Mouse (Mus musculus) intestine, embryonic 14.5 days (tissue): ENCODE measurements around the gene Gins2. TPM values are rescaled to one million over a fixed set of nuclear protein-coding genes. Genes with fewer than 3 reads are reported as not detected.
A peak's percentile ranks its signal among the peaks of the same experiment; 100 is the strongest.

Source experiments
- ATAC-seq: fragments of 200-750 bp; cut with Nextera tagmentation; replicated peaks from 2 replicates; pipeline ENCODE4 v1.8.0; 2017; ENCODE audit warnings: low read depth, moderate number of reproducible peaks, moderate TSS enrichment, moderate library complexity; ENCODE audit not compliant: low FRiP score, low TSS enrichment
- DNase-seq: peaks from one replicate; pipeline ENCODE4 v3.0.0-alpha.2; 2018; ENCODE audit warnings: low spot score
- H3K27ac ChIP-seq: fragments of 300-500 bp; sonication (generic); 2 replicates; pipeline ENCODE4 v1.5.1; 2014; ENCODE audit warnings: low read depth, mild to moderate bottlenecking, control low read depth
- H3K27me3 ChIP-seq: fragments of 300-500 bp; sonication (generic); replicated peaks from 2 replicates; pipeline ENCODE4 v1.6.1; 2014; ENCODE audit warnings: low read length, control low read depth; ENCODE audit not compliant: control insufficient read depth, insufficient read depth
- H3K36me3 ChIP-seq: fragments of 300-500 bp; sonication (generic); 2 replicates; pipeline ENCODE4 v1.6.1; 2014; ENCODE audit warnings: low read length, control low read depth; ENCODE audit not compliant: control insufficient read depth, insufficient read depth
- H3K4me1 ChIP-seq: fragments of 300-500 bp; sonication (generic); replicated peaks from 2 replicates; pipeline ENCODE4 v1.6.1; 2014; ENCODE audit warnings: low read length, control low read depth, mixed read lengths; ENCODE audit not compliant: control insufficient read depth, insufficient read depth
- H3K4me2 ChIP-seq: fragments of 300-500 bp; sonication (generic); 2 replicates; pipeline ENCODE4 v1.6.1; 2014; ENCODE audit warnings: low read length
- H3K4me3 ChIP-seq: fragments of 300-500 bp; sonication (generic); 2 replicates; pipeline ENCODE4 v1.5.1; 2014; ENCODE audit warnings: low read depth, low read length, control low read depth, mixed read lengths
- H3K9ac ChIP-seq: fragments of 300-500 bp; sonication (generic); 2 replicates; pipeline ENCODE4 v1.6.1; 2014; ENCODE audit warnings: mild to moderate bottlenecking, low read length
- H3K9me3 ChIP-seq: fragments of 300-500 bp; sonication (generic); 2 replicates; pipeline ENCODE4 v1.6.1; 2016; ENCODE audit warnings: low read length, control low read depth; ENCODE audit not compliant: control insufficient read depth
- WGBS: fragments of 180-500 bp; shearing (Covaris S2); extraction: QIAGEN DNeasy Blood & Tissue Kit; methylation state at CpG from one replicate; pipeline ENCODE4 v1.1.7; 2014; 5-methylcytosine and 5-hydroxymethylcytosine counted together
- polyA plus RNA-seq: library from polyadenylated mRNA; unstranded; fragments of >200 nt; fragmentation: Nextera tagmentation; extraction: Ambion mirVana; gene quantifications from 2 replicates; pipeline ENCODE4 v1.2.1, GENCODE M21; 2014

The Gins2 gene
- polyA plus RNA-seq, 1 experiment from 2014 or later: 121 TPM

DNA sequence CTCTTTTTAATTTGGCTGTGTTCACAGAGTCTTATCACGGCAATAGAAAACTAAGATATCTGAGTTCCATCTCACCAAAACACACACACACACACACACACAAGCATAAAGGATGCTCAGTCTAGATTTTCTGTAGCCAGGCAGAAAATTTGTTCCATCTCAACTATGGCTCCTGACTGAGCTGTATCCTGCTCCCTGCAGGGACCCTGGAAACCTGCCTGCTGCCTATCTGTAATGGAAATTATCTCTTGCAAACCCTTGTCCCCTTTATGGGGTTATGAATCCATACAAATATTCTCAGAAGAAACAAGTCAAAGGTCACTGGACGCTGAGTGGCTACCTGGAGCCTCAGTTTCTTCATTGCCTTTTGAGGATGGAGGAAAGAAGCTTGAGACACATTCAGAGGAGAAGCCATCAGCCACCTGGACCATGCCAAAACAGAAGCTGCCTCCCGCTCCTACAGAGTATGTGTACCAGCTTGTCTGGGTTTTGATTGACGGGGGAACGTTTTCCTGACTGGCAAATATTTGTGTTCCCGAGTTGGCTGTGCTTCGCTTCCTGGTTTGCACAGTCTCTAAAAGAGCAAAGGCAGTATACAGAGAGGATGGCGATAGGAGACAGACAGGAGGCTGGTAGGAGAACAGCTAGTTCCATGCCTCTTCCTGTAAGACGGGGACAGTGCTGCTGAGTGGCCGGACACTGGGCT lies 2.6 kb upstream of the Gins2 start:
- Histone ChIP-seq H3K9ac (no peak overlapping the region), H3K27ac (no peak overlapping the region), H3K4me2 (no peak overlapping the region), H3K4me3 (no peak overlapping the region), H3K27me3 (no peaks in the 10 kb centered on the region), H3K9me3 (no peaks in the 10 kb centered on the region), H3K4me1 (peaks cover 9% of the 10 kb centered on the region), H3K36me3 (peaks cover 6% of the 10 kb centered on the region; the same call in 1 of the 2 replicates)
- no peak for ATAC-seq
- WGBS: 57% methylated on average over 10 of the region's 10 CpGs
- DNase-seq: no peak

DNA sequence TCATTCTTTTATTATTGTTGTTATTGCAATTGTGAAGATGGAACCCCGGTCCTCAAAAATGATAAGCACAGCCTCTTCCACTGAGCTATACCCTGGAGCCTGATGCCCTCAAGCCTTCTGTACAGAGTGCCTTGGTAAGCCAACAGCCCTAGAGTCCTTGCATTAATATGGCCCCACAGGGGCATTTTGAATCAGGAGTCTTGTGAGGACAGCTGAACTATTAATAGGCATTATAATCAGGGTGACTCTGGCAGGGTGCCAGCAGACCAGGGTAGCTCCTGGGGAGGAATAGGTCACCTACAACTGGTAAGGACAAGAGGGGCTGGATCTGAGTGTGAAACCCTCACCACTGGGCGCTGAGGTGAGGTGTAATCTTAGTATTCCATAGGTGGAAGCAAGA lies 817 bp upstream of the Gins2 start:
- H3K4me3 ChIP-seq: peak overlapping the region; percentile 47
- peaks cover 9% of the 10 kb centered on the region for H3K4me1 ChIP-seq
- ATAC-seq (no peak), DNase-seq (no peak)
- H3K36me3 ChIP-seq: peaks cover 22% of the 10 kb centered on the region
- 54% methylated on average over 2 of the region's 2 CpGs for WGBS
- H3K9me3 ChIP-seq: no peaks in the 10 kb centered on the region
- peak overlapping the region; percentile 48; the same call in 1 of the 2 replicates for H3K27ac ChIP-seq
- peak overlapping the region; percentile 67 for H3K4me2 ChIP-seq
- no peaks in the 10 kb centered on the region for H3K27me3 ChIP-seq
- peak overlapping the region; percentile 47 for H3K9ac ChIP-seq

DNA sequence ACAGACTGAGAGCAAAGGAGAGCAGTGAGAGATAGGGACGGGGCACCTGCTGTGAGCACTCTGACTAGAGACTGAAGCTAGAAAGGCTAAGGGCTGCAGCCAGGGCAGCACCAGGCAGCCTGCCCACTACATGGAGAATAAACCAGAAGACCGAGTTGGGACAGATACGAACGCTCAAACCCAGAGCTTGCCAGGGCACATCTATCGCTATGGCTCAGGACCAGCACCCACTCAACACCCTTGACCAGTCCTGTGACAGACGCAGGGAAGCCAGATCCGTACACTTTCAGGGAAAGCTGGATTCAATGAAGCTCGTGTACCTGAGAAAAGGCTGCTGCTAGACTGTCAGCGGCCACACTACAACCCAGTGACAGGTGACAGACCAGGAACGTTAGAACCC lies 3.6 kb downstream of the Gins2 start:
- peaks cover 51% of the 10 kb centered on the region for H3K36me3 ChIP-seq
- no peak overlapping the region for H3K4me2 ChIP-seq
- no peak overlapping the region for H3K9ac ChIP-seq

DNA sequence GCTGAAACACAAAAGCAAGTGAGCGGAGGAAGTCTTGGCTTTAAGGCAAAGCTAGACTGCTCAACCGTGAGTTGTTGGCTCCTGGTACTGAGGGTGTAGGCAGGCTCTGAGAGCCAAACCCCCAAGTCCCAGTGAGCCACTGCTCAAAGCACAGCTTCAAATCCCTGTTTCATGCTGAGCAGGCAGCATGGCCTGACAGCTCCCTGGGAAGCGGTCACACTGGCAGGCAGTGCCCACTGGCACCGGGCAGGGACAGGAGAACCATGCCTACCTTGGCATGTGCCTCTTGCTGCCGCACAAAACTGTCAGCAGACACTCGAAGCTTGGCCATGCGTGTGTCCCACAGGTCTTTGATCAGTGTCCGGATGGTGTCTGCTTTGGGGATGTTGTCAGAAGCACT lies 7.3 kb downstream of the Gins2 start:
- Histone ChIP-seq H3K9ac (no peak overlapping the region), H3K27me3 (no peaks in the 10 kb centered on the region), H3K27ac (no peak overlapping the region), H3K4me1 (no peaks in the 10 kb centered on the region), H3K4me2 (no peak overlapping the region), H3K4me3 (no peak overlapping the region), H3K9me3 (no peaks in the 10 kb centered on the region), H3K36me3 (peaks cover 81% of the 10 kb centered on the region)
- no peak for ATAC-seq
- DNase-seq: no peak
- 94% methylated on average over 8 of the region's 8 CpGs for WGBS

More for the DNA sequence above, 3.6 kb downstream of the Gins2 start:
- DNase-seq: no peak
- no peak overlapping the region for H3K27ac ChIP-seq
- no peak for ATAC-seq
- 88% methylated on average over 10 of the region's 10 CpGs for WGBS
- H3K4me3 ChIP-seq: no peak overlapping the region
- H3K4me1 ChIP-seq: peaks cover 9% of the 10 kb centered on the region
- H3K9me3 ChIP-seq: no peaks in the 10 kb centered on the region
- H3K27me3 ChIP-seq: no peaks in the 10 kb centered on the region

DNA sequence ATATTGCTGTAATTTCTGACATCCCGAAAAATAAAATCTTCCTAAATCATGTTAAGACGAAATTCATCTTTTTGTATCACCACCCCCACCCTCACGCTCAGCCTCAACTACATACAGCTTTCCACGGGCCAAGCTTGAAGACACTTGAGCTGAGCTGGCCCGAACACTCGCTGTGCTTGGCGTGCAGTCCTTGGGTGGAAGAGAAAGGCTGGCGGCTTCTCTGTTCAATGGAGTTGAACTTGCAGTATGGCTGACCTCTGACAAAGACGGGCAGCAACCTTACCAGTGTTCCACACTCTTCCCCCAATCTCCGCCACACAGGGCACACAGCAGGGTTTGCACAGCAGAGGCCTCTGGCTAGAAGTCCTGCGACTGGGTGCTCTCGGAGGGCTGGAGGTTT lies 7.8 kb downstream of the Gins2 start:
- Histone ChIP-seq H3K4me2 (no peak overlapping the region), H3K36me3 (peaks cover 83% of the 10 kb centered on the region), H3K4me1 (no peaks in the 10 kb centered on the region), H3K9ac (no peak overlapping the region), H3K27ac (no peak overlapping the region), H3K9me3 (no peaks in the 10 kb centered on the region), H3K27me3 (no peaks in the 10 kb centered on the region), H3K4me3 (no peak overlapping the region)
- WGBS: 91% methylated on average over 12 of the region's 12 CpGs
- no peak for ATAC-seq
- DNase-seq: no peak

GRCm38 (mm10) chr8:120580336-120581000 lies 8.6 kb downstream of the Gins2 start:
- no peak for DNase-seq
- Histone ChIP-seq H3K4me3 (no peak overlapping the region), H3K36me3 (peaks cover 84% of the 10 kb centered on the region), H3K27me3 (no peaks in the 10 kb centered on the region), H3K9ac (no peak overlapping the region), H3K9me3 (no peaks in the 10 kb centered on the region), H3K4me2 (no peak overlapping the region), H3K27ac (no peak overlapping the region), H3K4me1 (peaks cover 6% of the 10 kb centered on the region; the same call in 1 of the 2 replicates)
- ATAC-seq: no peak
- 86% methylated on average over 8 of the region's 8 CpGs for WGBS

DNA sequence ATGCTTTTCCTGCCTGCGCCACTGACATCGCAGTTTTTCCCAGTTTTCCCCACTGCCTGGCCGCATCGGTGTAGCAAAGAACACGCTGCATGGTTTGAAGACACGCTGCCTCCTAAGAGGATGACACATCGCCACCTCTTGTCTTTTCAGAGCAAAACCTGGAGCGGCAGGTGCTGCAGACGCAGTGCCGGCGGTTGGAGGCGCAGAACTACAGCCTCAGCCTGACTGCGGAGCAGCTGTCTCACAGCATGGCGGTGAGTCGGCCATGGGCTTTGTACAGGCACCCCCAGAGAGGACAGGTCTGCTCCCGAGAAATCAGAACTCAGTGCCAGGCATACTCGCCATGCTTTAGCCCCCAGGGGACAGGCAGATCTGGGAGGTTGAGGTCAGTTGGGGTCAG lies 11.3 kb downstream of the Gins2 start:
- Histone ChIP-seq H3K9me3 (no peaks in the 10 kb centered on the region), H3K27me3 (no peaks in the 10 kb centered on the region), H3K4me3 (no peak overlapping the region), H3K9ac (no peak overlapping the region), H3K36me3 (peaks cover 95% of the 10 kb centered on the region), H3K4me1 (peaks cover 6% of the 10 kb centered on the region; the same call in 1 of the 2 replicates), H3K27ac (no peak overlapping the region), H3K4me2 (no peak overlapping the region)
- ATAC-seq (no peak), DNase-seq (no peak)
- WGBS: 91% methylated on average over 17 of the region's 17 CpGs

DNA sequence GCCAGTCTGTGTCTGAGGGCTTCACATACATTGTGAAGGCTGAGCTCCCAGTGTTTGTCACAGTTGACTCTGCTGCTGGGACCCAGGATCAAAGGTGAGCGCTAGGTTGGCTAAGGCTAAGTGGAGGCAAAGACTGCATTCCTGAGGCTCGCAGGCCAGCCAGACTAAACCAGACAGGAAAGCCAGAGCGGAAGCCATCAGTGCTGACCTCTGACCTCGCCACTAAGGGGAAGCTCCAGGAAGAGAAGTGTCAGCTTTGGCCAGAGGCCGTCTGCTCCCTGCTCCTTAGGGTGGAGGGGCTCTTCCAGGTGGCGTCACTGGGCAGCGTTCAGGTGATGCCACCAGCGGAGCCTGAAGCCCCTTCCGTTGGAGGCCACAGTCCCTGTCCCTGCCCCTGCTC lies 13.3 kb downstream of the Gins2 start:
- no peak overlapping the region for H3K9ac ChIP-seq
- no peak overlapping the region for H3K4me3 ChIP-seq
- 0 out of 2 replicates have a peak overlapping the region, but pooled peaks have one; percentile 4 for H3K27ac ChIP-seq
- H3K27me3 ChIP-seq: no peaks in the 10 kb centered on the region
- DNase-seq: no peak
- no peak for ATAC-seq
- H3K9me3 ChIP-seq: no peaks in the 10 kb centered on the region
- peaks cover 6% of the 10 kb centered on the region; the same call in 1 of the 2 replicates for H3K4me1 ChIP-seq
- peaks cover 99% of the 10 kb centered on the region for H3K36me3 ChIP-seq
- WGBS: 46% methylated on average over 9 of the region's 9 CpGs
- H3K4me2 ChIP-seq: no peak overlapping the region
